Mouse (Mus musculus): ENCODE results near the gene Ano6. TPM values are rescaled to one million over a fixed set of nuclear protein-coding genes. Genes with fewer than 3 reads are reported as not detected.
A peak's percentile ranks its signal among the peaks of the same experiment; 100 is the strongest.

Gene Ano6
- polyA plus RNA-seq, 1 experiment: 54.5 TPM

DNA sequence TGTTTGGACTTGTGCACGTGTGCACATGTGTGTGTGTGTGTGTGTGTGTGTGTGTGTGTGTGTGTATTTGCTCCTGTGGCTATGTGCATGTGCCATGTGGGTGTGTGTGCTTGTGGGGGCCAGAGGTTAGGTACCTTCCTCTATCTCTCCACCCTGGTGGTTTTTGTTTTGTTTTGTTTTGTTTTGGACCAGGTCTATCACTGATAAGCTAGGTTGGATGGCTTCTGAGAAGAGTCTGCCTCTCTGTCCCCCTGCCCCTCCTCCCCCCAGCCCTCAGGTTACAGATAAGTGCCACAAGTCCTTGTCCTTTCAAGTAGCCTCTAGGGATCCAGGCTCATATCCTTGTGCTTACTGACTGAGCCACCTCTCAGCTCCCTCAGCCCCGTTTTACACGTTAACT, 49.1 kb downstream of the Ano6 start:
- no peak overlapping the region for H3K4me3 ChIP-seq
- H3K79me2 ChIP-seq (ENCODE audit: control insufficient read depth, insufficient read depth): peaks cover 76% of the 10 kb centered on the region
- H3K4me2 ChIP-seq (ENCODE audit: low read depth): no peak overlapping the region
- H3K27me3 ChIP-seq (ENCODE audit: control insufficient read depth, insufficient read depth, insufficient read length): no peaks in the 10 kb centered on the region
- H3ac ChIP-seq (ENCODE audit: control insufficient read depth, insufficient read length): no peak overlapping the region
- H3K36me3 ChIP-seq (ENCODE audit: control insufficient read depth, insufficient read depth): peaks cover 5% of the 10 kb centered on the region
- TF ChIP-seq REST (IDR thresholded peaks at IDR 0.05; ENCODE audit: insufficient read depth, insufficient read length) (no peak), SRF (IDR thresholded peaks at IDR 0.05; ENCODE audit: control insufficient read depth, insufficient read length, low read depth) (no peak), USF1 (IDR thresholded peaks at IDR 0.05; ENCODE audit: low read depth) (no peak), POLR2AphosphoS2 (IDR thresholded peaks at IDR 0.05; ENCODE audit: insufficient read length, low read depth) (no peak), TCF3 (IDR thresholded peaks at IDR 0.05; ENCODE audit: insufficient read length, low read depth) (no peak)

DNA sequence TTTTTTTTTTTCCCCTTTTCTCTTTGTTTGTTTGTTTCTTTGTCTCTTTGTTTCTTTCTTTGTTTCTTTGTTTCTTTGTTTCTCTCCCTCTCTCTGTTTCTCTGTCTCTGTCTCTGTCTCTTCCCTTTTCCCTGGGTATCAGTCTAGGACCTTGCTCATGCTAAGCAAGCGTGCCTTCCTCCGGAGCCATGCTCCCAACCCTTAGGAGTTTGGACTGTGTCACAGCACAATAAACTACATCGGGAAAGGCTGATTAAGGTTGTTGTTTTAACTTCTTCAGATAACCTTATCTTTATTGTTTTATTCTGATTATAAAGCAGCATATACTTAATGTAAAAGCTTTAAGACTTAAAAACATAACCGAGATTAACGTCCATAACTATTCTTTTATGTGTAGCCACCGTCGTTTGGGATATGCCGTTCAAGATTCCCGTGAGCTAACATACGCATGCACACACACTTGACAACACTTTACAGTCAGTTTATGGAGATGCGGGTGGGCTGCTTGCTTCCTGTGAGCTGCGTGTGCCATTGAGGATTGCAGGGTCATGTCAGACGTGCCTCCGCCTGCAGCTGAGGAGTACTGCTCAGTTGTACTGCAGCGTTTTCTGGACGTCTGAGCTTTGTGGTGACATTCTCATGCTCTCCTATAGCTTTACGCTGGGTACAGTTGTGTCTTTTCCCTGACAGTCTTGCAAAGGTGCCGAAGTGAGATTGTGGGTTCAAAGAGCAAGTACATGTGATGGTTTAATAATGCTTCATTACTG, 52.7 kb downstream of the Ano6 start:
- H3K4me2 ChIP-seq (ENCODE audit: low read depth): no peak overlapping the region
- TF ChIP-seq E2F4 (IDR thresholded peaks at IDR 0.05; ENCODE audit: insufficient read depth) (no peak), POLR2AphosphoS2 (IDR thresholded peaks at IDR 0.05; ENCODE audit: insufficient read length, low read depth) (peak; percentile 41)
- H3K36me3 ChIP-seq (ENCODE audit: control insufficient read depth, insufficient read depth): no peaks in the 10 kb centered on the region
- no peaks in the 10 kb centered on the region for H3K27me3 ChIP-seq (ENCODE audit: control insufficient read depth, insufficient read depth, insufficient read length)
- peaks cover 83% of the 10 kb centered on the region for H3K79me2 ChIP-seq (ENCODE audit: control insufficient read depth, insufficient read depth)
- H3K4me3 ChIP-seq: no peak overlapping the region
- no peak overlapping the region for H3ac ChIP-seq (ENCODE audit: control insufficient read depth, insufficient read length)

DNA sequence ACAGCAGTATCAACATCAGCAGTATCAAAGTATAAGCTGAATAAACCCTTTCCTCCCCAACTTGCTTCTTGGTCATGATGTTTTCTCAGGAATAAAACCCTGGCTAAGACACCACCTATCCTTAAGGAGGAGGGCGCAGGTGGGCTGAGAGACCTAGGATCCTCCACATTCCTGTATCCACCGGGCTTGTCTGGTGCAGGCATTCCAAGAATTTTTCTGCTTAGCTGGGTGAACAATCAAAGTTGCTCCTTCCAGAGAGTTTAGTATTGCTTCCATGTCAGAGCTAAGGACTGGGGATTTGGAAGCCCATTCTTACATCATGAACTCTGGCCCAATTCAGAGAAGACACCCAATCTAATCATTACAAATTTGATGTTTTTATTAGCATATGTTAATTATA, 53.8 kb downstream of the Ano6 start:
- no peak overlapping the region for H3ac ChIP-seq (ENCODE audit: control insufficient read depth, insufficient read length)
- TF ChIP-seq TCF3 (IDR thresholded peaks at IDR 0.05; ENCODE audit: insufficient read length, low read depth) (no peak), POLR2AphosphoS2 (IDR thresholded peaks at IDR 0.05; ENCODE audit: insufficient read length, low read depth) (no peak), USF1 (IDR thresholded peaks at IDR 0.05; ENCODE audit: low read depth) (no peak), E2F4 (IDR thresholded peaks at IDR 0.05; ENCODE audit: insufficient read depth) (no peak), POLR2A (IDR thresholded peaks at IDR 0.05; ENCODE audit: insufficient read length, low read depth) (no peak), MYOG (IDR thresholded peaks at IDR 0.05; ENCODE audit: control insufficient read depth in 1 of 3, insufficient read depth in 1 of 3, insufficient read length in 2 of 3, low read depth in 2 of 3) (no peak), TCF12 (IDR thresholded peaks at IDR 0.05; ENCODE audit: insufficient read depth, poor library complexity, severe bottlenecking) (no peak), CEBPB (IDR thresholded peaks at IDR 0.05; ENCODE audit: insufficient read depth, poor library complexity, severe bottlenecking) (no peak), MAX (IDR thresholded peaks at IDR 0.05; ENCODE audit: low read depth) (no peak), SRF (IDR thresholded peaks at IDR 0.05; ENCODE audit: control insufficient read depth, insufficient read length, low read depth) (no peak), REST (IDR thresholded peaks at IDR 0.05; ENCODE audit: insufficient read depth, insufficient read length) (no peak), MYOD1 (IDR thresholded peaks at IDR 0.05; ENCODE audit: control insufficient read depth in 1 of 3, insufficient read length in 2 of 3, low read depth in 2 of 3) (no peak)
- peaks cover 86% of the 10 kb centered on the region for H3K79me2 ChIP-seq (ENCODE audit: control insufficient read depth, insufficient read depth)
- no peak overlapping the region for H3K4me3 ChIP-seq
- H3K4me2 ChIP-seq (ENCODE audit: low read depth): no peak overlapping the region
- no peaks in the 10 kb centered on the region for H3K27me3 ChIP-seq (ENCODE audit: control insufficient read depth, insufficient read depth, insufficient read length)
- no peaks in the 10 kb centered on the region for H3K36me3 ChIP-seq (ENCODE audit: control insufficient read depth, insufficient read depth)

DNA sequence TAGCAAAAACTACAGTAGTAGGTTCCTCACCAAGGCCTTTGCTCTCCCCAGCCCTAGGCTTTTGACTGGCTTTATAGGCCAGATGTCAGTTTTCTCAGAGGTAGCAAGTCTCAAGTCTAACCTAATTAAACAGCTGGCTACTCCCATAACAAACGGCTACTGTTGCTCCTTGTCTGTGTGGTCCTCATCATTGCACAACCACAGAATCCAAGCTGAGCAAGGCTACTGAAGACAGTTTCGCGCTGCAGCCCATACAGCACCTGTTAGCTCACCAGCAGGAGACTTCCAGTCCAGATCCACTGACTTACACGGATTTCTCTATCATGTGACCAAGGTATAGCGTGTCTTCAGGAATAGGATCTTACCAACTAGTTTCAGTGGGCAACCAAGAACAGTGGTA, 55.5 kb downstream of the Ano6 start:
- Histone ChIP-seq H3K4me3 (no peak overlapping the region), H3K79me2 (ENCODE audit: control insufficient read depth, insufficient read depth) (peaks cover 86% of the 10 kb centered on the region), H3K4me2 (ENCODE audit: low read depth) (no peak overlapping the region), H3ac (ENCODE audit: control insufficient read depth, insufficient read length) (no peak overlapping the region), H3K36me3 (ENCODE audit: control insufficient read depth, insufficient read depth) (no peaks in the 10 kb centered on the region), H3K27me3 (ENCODE audit: control insufficient read depth, insufficient read depth, insufficient read length) (no peaks in the 10 kb centered on the region)
- TF ChIP-seq MAX (IDR thresholded peaks at IDR 0.05; ENCODE audit: low read depth) (no peak), TCF3 (IDR thresholded peaks at IDR 0.05; ENCODE audit: insufficient read length, low read depth) (no peak), MYOG (IDR thresholded peaks at IDR 0.05; ENCODE audit: control insufficient read depth in 1 of 3, insufficient read depth in 1 of 3, insufficient read length in 2 of 3, low read depth in 2 of 3) (peak in 2 of 3 experiments; percentile 23 to 43), MYOD1 (IDR thresholded peaks at IDR 0.05; ENCODE audit: control insufficient read depth in 1 of 3, insufficient read length in 2 of 3, low read depth in 2 of 3) (peak in 2 of 3 experiments; percentile 74 to 79), CEBPB (IDR thresholded peaks at IDR 0.05; ENCODE audit: insufficient read depth, poor library complexity, severe bottlenecking) (peak; percentile 56; the same call in 1 of the 2 replicates)

DNA sequence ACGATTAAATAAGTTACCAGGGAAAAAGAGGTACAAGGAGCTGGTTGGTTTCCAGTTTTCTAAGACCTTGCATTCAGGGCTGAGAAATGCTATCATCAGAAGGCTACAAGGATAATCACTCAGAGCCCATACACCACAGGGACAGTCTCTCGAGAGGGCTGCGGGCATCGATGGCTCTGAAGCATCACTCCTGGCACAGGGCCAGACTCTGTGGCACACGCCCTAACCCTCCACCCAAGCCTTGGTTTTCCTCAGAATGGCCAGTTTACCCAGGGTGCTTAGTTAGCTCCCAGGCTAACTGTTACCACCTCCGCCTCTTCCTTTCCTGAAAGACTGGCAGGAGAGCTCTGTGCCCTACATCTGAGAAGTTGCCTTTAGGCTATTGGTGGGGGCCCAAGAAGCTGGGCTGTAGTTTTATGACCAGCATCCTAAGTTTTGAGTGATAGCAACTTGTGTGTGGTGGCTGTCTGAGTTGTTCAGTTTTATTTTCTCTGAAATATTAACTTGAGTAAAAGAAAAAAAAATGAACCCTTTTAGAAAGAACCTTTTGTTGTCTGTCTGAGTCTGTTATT, 57.9 kb downstream of the Ano6 start:
- no peak overlapping the region for H3K4me3 ChIP-seq
- H3K27me3 ChIP-seq (ENCODE audit: control insufficient read depth, insufficient read depth, insufficient read length): no peaks in the 10 kb centered on the region
- no peak overlapping the region for H3ac ChIP-seq (ENCODE audit: control insufficient read depth, insufficient read length)
- peak overlapping the region; percentile 4 for H3K4me2 ChIP-seq (ENCODE audit: low read depth)
- peaks cover 78% of the 10 kb centered on the region for H3K79me2 ChIP-seq (ENCODE audit: control insufficient read depth, insufficient read depth)
- H3K36me3 ChIP-seq (ENCODE audit: control insufficient read depth, insufficient read depth): no peaks in the 10 kb centered on the region
- no peak for TF ChIP-seq POLR2AphosphoS2 (IDR thresholded peaks at IDR 0.05; ENCODE audit: insufficient read length, low read depth)

All from myocyte (in vitro differentiated cells).